Mouse (Mus musculus): Measurements from ENCODE around the gene Otop3.

The Otop3 gene

GRCm38 (mm10) chr11:115393721-115394325 lies 59.3 kb downstream of the Otop3 start:
- in situ Hi-C loops (cut with MboI, MseI): loop anchor here (5.0 kb wide), 1 partner anchor 48 kb away; the partner anchor contains the start of gene Trim80

Measured in T-helper 1 cell (primary cell).